Mouse (Mus musculus): ENCODE results near the gene Matn4. TPM values are rescaled to one million over a fixed set of nuclear protein-coding genes. Genes with fewer than 3 reads are reported as not detected.

Gene Matn4
- polyA plus RNA-seq, 1 experiment = not detected

DNA sequence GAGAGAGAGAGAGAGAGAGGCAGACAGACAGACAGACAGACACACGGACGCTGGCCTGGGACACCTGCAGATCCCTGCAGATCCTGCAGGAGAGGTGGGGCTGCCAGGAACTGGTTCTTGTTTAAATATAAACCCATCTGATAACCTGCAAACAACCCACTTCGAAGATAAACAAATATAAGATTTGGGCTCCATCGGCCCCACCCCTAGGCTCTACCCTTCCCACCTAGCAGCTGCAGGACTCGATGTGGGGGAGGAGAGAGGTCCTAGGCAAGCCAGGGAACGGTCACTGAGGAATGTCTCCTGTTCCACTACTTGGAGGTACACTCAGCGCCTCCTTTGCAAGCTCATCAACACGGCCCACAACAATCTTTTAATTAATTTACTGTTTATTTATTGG is 33.3 kb upstream of the Matn4 start:
- Histone ChIP-seq H3K36me3 (ENCODE audit: control insufficient read depth) (no peaks in the 10 kb centered on the region; the same call in 1 of the 2 replicates), H3K4me3 (replicated peaks) (no peak overlapping the region), H3K4me1 (ENCODE audit: control insufficient read depth) (no peaks in the 10 kb centered on the region), H3K27me3 (ENCODE audit: control insufficient read depth) (peaks cover 26% of the 10 kb centered on the region), H3K9me3 (ENCODE audit: control insufficient read depth, low read length) (no peaks in the 10 kb centered on the region)
- TF ChIP-seq TAL1 (IDR thresholded peaks at IDR 0.05; ENCODE audit: low read length) (no peak), GATA1 (IDR thresholded peaks at IDR 0.05; ENCODE audit: low read length) (no peak)

GRCm38 (mm10) chr2:164437710-164438109 is 32.8 kb upstream of the Matn4 start:
- Histone ChIP-seq H3K4me1 (ENCODE audit: control insufficient read depth) (no peaks in the 10 kb centered on the region), H3K27me3 (ENCODE audit: control insufficient read depth) (peaks cover 21% of the 10 kb centered on the region), H3K36me3 (ENCODE audit: control insufficient read depth) (no peaks in the 10 kb centered on the region; the same call in 1 of the 2 replicates), H3K9me3 (ENCODE audit: control insufficient read depth, low read length) (no peaks in the 10 kb centered on the region), H3K4me3 (replicated peaks) (no peak overlapping the region)
- no peak for TF ChIP-seq TAL1 (IDR thresholded peaks at IDR 0.05; ENCODE audit: low read length)
- no peak for TF ChIP-seq GATA1 (IDR thresholded peaks at IDR 0.05; ENCODE audit: low read length)

DNA sequence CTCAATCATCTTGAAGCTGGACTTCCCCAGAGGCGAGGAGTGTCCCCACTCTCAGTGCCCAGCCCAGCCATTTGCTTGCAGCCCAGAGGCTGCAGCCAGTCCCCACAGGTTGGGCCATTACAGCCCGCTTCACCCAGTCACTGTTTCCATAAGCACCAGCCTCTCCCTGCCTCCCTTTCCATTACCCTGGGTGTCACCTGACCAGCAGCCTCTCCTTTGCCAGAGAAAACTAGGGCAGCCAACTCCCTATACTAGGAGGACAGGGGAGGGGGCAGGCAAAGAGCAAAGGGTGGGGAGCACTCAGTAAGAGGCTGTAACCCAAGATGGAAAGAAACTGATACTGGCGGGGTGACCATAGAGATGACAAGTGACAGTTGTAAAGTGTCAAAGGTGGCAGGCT is 32.0 kb upstream of the Matn4 start:
- Histone ChIP-seq H3K4me3 (replicated peaks) (no peak overlapping the region), H3K9me3 (ENCODE audit: control insufficient read depth, low read length) (no peaks in the 10 kb centered on the region), H3K4me1 (ENCODE audit: control insufficient read depth) (no peaks in the 10 kb centered on the region), H3K36me3 (ENCODE audit: control insufficient read depth) (no peaks in the 10 kb centered on the region; the same call in 1 of the 2 replicates), H3K27me3 (ENCODE audit: control insufficient read depth) (peaks cover 13% of the 10 kb centered on the region)
- TF ChIP-seq GATA1 (IDR thresholded peaks at IDR 0.05; ENCODE audit: low read length) = no peak
- TF ChIP-seq TAL1 (IDR thresholded peaks at IDR 0.05; ENCODE audit: low read length) = no peak

DNA sequence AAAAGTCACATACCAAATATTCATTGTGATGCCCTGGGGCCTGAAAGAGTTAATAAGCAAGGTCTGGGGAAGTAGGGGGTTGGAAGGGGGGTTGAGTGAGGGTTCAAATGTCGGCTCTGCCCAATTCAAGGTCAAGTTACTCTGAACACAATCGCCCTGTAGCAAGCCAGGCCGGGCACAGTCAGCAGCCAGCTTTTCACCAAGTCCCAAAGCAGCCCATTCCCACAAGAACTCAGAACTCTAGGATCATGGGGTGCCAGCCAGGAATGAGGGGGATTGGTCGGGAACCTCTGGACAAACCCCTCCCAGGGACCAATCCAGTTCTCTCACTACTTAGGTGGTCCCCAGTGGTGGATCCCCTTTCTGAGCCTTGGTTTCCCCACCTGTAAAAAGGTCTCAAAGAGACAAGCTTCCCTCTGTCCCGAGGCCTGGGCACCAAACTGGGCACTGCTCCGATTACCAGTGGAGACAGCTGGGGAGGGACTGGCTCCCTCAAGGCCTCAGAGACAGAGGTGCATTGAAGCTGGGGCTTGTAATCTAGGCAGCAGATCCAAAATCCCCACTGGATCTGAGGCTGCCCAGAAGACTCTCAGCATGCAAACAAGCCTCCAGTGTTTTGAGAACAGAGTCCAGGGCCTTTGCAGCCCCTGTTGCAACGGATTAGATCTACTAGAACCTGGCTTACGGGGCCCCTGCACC is 31.4 kb upstream of the Matn4 start:
- Histone ChIP-seq H3K9me3 (ENCODE audit: control insufficient read depth, low read length) (no peaks in the 10 kb centered on the region), H3K4me1 (ENCODE audit: control insufficient read depth) (no peaks in the 10 kb centered on the region), H3K4me3 (replicated peaks) (no peak overlapping the region), H3K27me3 (ENCODE audit: control insufficient read depth) (peaks cover 9% of the 10 kb centered on the region), H3K36me3 (ENCODE audit: control insufficient read depth) (no peaks in the 10 kb centered on the region; the same call in 1 of the 2 replicates)
- no peak for TF ChIP-seq TAL1 (IDR thresholded peaks at IDR 0.05; ENCODE audit: low read length)
- TF ChIP-seq GATA1 (IDR thresholded peaks at IDR 0.05; ENCODE audit: low read length) = no peak

- TF ChIP-seq GATA1 (IDR thresholded peaks at IDR 0.05; ENCODE audit: low read length) (no peak), TAL1 (IDR thresholded peaks at IDR 0.05; ENCODE audit: low read length) (no peak)
- Histone ChIP-seq H3K4me3 (replicated peaks) (no peak overlapping the region), H3K4me1 (ENCODE audit: control insufficient read depth) (no peaks in the 10 kb centered on the region), H3K36me3 (ENCODE audit: control insufficient read depth) (no peaks in the 10 kb centered on the region; the same call in 1 of the 2 replicates), H3K9me3 (ENCODE audit: control insufficient read depth, low read length) (no peaks in the 10 kb centered on the region), H3K27me3 (ENCODE audit: control insufficient read depth) (peaks cover 4% of the 10 kb centered on the region; the same call in 1 of the 2 replicates)
Observed at GRCm38 (mm10) chr2:164435216-164436090, 30.5 kb upstream of the Matn4 start.

GRCm38 (mm10) chr2:164434681-164435080 is 29.7 kb upstream of the Matn4 start:
- Histone ChIP-seq H3K4me1 (ENCODE audit: control insufficient read depth) (no peaks in the 10 kb centered on the region), H3K9me3 (ENCODE audit: control insufficient read depth, low read length) (no peaks in the 10 kb centered on the region), H3K27me3 (ENCODE audit: control insufficient read depth) (peaks cover 6% of the 10 kb centered on the region; the same call in 1 of the 2 replicates), H3K36me3 (ENCODE audit: control insufficient read depth) (no peaks in the 10 kb centered on the region), H3K4me3 (replicated peaks) (no peak overlapping the region)
- TF ChIP-seq TAL1 (IDR thresholded peaks at IDR 0.05; ENCODE audit: low read length) (no peak), GATA1 (IDR thresholded peaks at IDR 0.05; ENCODE audit: low read length) (no peak)

GRCm38 (mm10) chr2:164433278-164433895 is 28.4 kb upstream of the Matn4 start:
- Histone ChIP-seq H3K9me3 (ENCODE audit: control insufficient read depth, low read length) (no peaks in the 10 kb centered on the region), H3K36me3 (ENCODE audit: control insufficient read depth) (peaks cover 3% of the 10 kb centered on the region; the same call in 1 of the 2 replicates), H3K4me3 (replicated peaks) (no peak overlapping the region), H3K4me1 (ENCODE audit: control insufficient read depth) (no peaks in the 10 kb centered on the region), H3K27me3 (ENCODE audit: control insufficient read depth) (peaks cover 7% of the 10 kb centered on the region; the same call in 1 of the 2 replicates)
- no peak for TF ChIP-seq GATA1 (IDR thresholded peaks at IDR 0.05; ENCODE audit: low read length)
- no peak for TF ChIP-seq TAL1 (IDR thresholded peaks at IDR 0.05; ENCODE audit: low read length)

GRCm38 (mm10) chr2:164432541-164433191 is 27.7 kb upstream of the Matn4 start:
- Histone ChIP-seq H3K4me1 (ENCODE audit: control insufficient read depth) (no peaks in the 10 kb centered on the region), H3K36me3 (ENCODE audit: control insufficient read depth) (peaks cover 3% of the 10 kb centered on the region; the same call in 1 of the 2 replicates), H3K27me3 (ENCODE audit: control insufficient read depth) (peaks cover 7% of the 10 kb centered on the region; the same call in 1 of the 2 replicates), H3K9me3 (ENCODE audit: control insufficient read depth, low read length) (no peaks in the 10 kb centered on the region), H3K4me3 (replicated peaks) (no peak overlapping the region)
- TF ChIP-seq TAL1 (IDR thresholded peaks at IDR 0.05; ENCODE audit: low read length) (no peak), GATA1 (IDR thresholded peaks at IDR 0.05; ENCODE audit: low read length) (no peak)

Data from erythroblast, embryonic 14.5 days (primary cell).